Mouse (Mus musculus) CH12F3 (cell line): ENCODE results near the gene Szt2.

ENCODE experiments used
- in situ Hi-C: fragments of 300-500 bp; cut with MboI; formaldehyde crosslinking; loops from 2 replicates; pipeline ENCODE4 v1.14.3; 2020; ENCODE audit warnings: low sequenced_read_pairs

The Szt2 gene

GRCm38 (mm10) chr4:118413553-118413952 is 4.5 kb upstream of the Szt2 start:
- in situ Hi-C loops = no loop called here

DNA sequence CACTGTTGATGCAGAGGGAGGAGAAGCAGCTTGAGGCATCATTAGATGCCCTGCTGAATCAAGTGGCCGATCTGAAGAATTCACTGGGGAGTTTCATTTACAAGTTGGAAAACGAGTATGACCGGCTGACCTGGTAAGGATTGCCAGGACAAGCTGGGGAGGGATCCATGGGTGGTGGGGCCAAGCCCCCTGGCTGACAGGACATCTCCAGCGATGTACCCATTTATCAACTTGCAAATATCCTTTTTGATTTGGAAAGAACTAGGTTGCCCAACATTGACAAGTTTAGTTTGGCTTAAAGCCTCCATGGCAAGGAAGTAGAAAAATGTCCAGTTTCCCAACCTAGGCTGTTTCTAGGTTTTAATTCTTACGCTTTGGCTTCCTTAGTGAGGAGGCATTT is 1.8 kb upstream of the Szt2 start:
- in situ Hi-C loops = no loop called here

GRCm38 (mm10) chr4:118402701-118403100 is 6.4 kb downstream of the Szt2 start:
- in situ Hi-C loops = no loop called here

DNA sequence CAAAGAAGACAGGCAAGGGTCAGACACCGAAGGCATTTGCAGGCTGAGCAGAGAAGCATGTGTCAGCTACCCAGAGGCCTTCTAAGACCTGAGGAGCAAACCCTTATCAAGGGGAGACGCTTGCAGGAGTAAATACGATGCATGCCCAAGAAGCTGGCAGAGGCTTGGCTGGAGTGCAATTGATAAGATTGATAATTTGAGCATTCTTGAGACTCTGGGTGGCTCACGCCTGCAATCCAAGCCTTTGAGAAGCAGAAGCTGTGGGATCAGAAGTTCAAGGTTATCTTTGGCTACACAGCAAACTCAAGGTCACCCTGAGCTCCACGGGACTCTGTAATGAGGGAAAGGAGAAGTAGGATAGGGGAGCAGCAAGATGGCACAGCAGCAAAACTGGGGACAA is 7.2 kb downstream of the Szt2 start:
- in situ Hi-C loops = no loop called here

GRCm38 (mm10) chr4:118401421-118401820 is 7.7 kb downstream of the Szt2 start:
- in situ Hi-C loops = no loop called here

GRCm38 (mm10) chr4:118398400-118398799 is 10.7 kb downstream of the Szt2 start:
- in situ Hi-C loops = no loop called here

- in situ Hi-C loops = no loop called here
Measured at GRCm38 (mm10) chr4:118396433-118396832, 12.6 kb downstream of the Szt2 start.

DNA sequence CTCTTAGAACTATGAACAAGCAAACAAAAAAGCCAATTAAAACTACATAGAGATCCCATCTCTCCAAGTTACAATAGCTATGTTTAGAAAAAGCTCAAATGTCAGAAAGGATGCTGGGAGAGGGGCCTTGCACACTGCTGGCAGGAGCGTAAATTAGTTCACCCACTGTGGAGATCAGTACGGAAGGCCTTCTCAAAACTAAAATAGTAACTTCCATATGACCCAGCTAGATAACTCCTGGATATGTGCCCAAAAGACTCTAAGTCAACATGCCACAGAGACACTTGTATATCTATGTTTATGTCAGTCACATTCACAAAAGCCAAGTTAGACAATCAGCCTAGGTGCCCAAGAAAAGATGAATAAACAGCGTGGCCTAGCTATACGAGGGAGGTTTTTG is 13.8 kb downstream of the Szt2 start:
- in situ Hi-C loops = no loop called here

DNA sequence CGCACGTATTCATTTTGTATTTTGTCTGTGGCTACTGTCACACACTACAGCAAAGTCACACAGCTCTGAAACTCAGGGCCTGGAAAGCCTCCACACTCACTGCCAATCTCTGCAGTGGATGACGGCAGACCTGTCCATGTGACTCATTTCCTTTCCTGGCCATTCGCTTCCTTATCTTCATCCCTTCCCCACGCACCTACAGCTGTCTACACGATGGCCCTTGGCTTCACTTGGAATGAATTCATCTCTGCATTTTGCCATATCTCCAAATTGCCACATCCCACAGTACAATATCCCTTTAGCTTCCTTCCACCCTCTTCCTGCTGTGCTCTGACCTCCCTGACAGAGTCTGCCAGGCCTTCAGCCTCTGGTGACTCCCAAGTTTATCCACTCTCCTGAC is 14.6 kb downstream of the Szt2 start:
- in situ Hi-C loops = no loop called here

- in situ Hi-C loops = no loop called here
Measured at GRCm38 (mm10) chr4:118390146-118390545, 18.9 kb downstream of the Szt2 start.

- in situ Hi-C loops = no loop called here
Measured at GRCm38 (mm10) chr4:118387316-118387715, 21.8 kb downstream of the Szt2 start.

GRCm38 (mm10) chr4:118383271-118383670 is 25.8 kb downstream of the Szt2 start:
- in situ Hi-C loops = no loop called here

DNA sequence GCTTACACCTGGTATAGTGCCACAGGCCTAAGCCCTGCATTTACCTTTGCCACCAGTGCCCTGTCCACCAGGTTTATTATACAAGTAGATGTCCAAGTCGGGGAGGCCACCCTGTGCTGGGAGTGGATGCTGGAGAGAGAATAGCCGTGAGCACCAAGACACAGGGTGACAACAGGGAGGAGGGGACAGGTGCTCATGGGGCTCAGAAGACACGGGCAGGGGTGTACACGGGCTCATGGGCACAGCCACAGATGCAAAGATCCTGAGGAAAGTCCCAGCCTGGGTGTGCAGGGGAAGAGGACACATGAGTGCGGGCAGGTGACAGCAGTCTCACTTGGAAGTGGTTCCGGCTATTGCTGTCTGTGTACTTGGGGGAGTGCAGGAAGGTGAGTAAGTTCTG is 33.1 kb downstream of the Szt2 start:
- in situ Hi-C loops = no loop called here

- in situ Hi-C loops = no loop called here
Measured at GRCm38 (mm10) chr4:118371822-118372221, 37.3 kb downstream of the Szt2 start.

DNA sequence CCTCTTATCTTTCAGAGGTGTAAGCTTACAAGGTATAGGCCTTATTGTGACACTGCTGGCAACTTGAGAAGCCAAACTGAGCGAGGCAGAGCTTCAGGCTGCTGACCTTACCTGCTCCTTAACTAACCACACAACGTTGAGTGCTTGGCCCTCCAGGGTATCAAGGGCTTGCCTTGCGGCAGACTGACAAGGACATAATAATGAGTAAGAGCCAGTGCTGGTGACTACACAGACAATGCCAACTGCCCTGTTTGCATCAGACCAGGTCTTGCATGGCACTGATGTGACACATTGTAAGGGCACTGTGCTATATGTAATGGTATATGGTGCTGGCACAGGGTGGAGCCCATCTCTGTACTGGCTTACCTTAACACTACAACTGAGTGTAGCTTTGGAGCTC is 40.5 kb downstream of the Szt2 start:
- in situ Hi-C loops = no loop called here

DNA sequence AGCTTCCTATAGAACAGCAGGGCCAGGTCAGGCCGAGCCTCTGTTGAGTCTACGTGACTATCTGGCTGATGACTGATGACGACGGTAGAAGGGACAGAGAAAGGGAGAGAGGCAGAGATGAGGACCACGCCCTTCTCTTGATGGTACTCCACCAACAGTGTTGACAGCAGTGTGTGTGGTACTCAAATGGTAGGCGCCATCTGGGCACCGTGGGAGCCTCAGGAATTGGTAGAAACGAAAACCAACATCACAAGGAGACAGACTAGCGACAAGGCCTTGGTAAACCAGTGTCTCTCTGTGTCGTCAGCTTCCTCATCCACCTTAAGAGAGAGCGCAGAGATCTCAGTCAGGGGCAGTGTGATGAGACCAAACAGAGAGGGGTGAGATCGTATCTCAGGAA is 41.5 kb downstream of the Szt2 start:
- in situ Hi-C loops = no loop called here

DNA sequence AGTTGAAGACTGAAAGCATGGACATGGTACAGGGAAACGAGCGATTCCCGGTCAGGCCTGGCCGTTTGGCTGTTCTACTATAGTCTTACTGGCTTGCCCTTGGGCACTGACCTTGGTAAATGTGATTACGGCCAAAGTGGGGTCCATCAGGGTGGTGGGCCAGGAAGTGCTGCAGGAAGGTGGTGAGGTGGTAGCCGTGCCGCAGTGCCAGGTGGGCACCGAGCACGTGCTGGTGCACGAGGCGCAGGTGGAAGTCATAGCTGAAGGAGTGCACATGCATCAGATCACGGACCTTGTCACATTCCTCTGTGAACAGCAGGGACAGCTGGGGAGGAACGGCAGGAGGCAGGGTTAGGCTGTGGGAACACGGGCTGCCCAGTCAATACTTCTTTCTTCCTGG is 43.1 kb downstream of the Szt2 start:
- in situ Hi-C loops = no loop called here

GRCm38 (mm10) chr4:118364641-118365040 is 44.4 kb downstream of the Szt2 start:
- in situ Hi-C loops = no loop called here

- in situ Hi-C loops = no loop called here
Measured at GRCm38 (mm10) chr4:118363985-118364384, 45.1 kb downstream of the Szt2 start.

DNA sequence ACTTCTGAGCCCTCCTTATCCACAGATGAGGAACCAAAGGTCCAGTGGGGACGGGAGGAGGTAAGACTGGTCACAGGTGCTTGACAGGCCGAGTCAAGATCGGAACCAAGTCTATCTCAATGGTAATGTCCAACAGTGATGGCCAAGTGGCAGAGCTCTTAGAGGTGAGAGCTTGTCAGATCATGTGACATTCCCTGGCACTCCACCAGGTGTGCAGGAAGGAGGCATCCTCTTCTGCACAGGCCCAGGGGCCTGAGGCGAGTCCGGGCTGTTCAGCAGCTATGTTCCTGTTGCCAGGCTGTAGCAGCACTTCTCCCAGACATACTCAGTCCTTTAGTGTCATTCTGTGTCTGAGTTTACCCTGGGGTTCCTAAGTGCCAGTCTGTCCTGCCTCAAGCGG is 46.2 kb downstream of the Szt2 start:
- in situ Hi-C loops = no loop called here

- in situ Hi-C loops = no loop called here
Measured at GRCm38 (mm10) chr4:118361451-118361850, 47.6 kb downstream of the Szt2 start.

- in situ Hi-C loops = no loop called here
Measured at GRCm38 (mm10) chr4:118359896-118360720, 49.0 kb downstream of the Szt2 start.
